In the genomic region with DNA sequence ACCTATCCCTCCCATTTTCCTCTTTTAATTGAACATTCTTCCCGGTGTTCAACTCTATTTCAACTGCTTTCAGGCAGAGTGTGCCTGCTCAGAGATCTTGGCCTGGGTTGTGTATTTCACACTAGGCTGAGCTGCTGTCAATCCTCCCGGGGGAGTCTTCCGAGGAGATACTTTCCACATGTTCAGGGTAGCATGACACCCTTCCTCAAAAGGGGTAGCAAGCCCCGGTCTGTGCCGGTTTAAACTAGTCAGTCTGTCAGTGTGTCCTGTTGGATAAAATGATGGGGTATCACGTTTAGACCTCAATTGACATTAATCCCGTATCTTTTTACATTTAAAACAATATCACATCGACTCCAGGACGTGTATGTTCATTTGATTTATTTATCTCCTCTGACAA, we compare ENCODE assay signal across 15 mouse cellular contexts.
DNase-seq lines count a peak whose midpoint lies in the region.
"Had no signal": no experiment of that assay in that cellular context is flagged by ENCODE, and none has a peak within 500 bp of the region (broad histone marks: within the 10 kb centered on the region; RNA-seq: fewer than 3 reads in every experiment).

No protein-coding gene starts in this region.

- peak; percentile 4 for DNase-seq in kidney, adult 18-20 months
- no peak for DNase-seq in kidney, postnatal 25 days
- peak; percentile 14 to 22 for DNase-seq in B cell, adult 2 months
- DNase-seq in embryo, embryonic 11 days = peak; percentile 50
- peak; percentile 17 for DNase-seq in kidney, postnatal 10 days
- no peak for DNase-seq in urinary bladder, postnatal 36 days (ENCODE audit: low spot score in 2 of 2)
- no peak for DNase-seq in cerebellum, postnatal 36 days
- DNase-seq in urinary bladder, postnatal 14 days (ENCODE audit: low spot score) = no peak
- DNase-seq: adrenal gland, postnatal 25 days; cerebellum, adult 11-12 months; cerebellum, postnatal 25 days; gastrocnemius, postnatal 25 days; heart, adult 2 months; lung, postnatal 36 days; thymus, postnatal 36 days had no signal

Comparison
In these comparisons a context has a peak if more than half of its experiments do, and no peak if none do; other contexts are left out.
1. DNase-seq: peak in kidney, adult 18-20 months (single experiment), B cell, adult 2 months (2 of 2), embryo, embryonic 11 days (single experiment) and kidney, postnatal 10 days (single experiment); none in kidney, postnatal 25 days (0 of 2), urinary bladder, postnatal 36 days (0 of 2), cerebellum, postnatal 36 days (0 of 2) and urinary bladder, postnatal 14 days (single experiment).